Mouse (Mus musculus) kidney, adult 18-20 months (tissue): ENCODE data around the gene Dand5.

ENCODE experiments used
- DNase-seq: peaks from one replicate; pipeline ENCODE4 v3.0.0; 2021

The Dand5 gene

DNA sequence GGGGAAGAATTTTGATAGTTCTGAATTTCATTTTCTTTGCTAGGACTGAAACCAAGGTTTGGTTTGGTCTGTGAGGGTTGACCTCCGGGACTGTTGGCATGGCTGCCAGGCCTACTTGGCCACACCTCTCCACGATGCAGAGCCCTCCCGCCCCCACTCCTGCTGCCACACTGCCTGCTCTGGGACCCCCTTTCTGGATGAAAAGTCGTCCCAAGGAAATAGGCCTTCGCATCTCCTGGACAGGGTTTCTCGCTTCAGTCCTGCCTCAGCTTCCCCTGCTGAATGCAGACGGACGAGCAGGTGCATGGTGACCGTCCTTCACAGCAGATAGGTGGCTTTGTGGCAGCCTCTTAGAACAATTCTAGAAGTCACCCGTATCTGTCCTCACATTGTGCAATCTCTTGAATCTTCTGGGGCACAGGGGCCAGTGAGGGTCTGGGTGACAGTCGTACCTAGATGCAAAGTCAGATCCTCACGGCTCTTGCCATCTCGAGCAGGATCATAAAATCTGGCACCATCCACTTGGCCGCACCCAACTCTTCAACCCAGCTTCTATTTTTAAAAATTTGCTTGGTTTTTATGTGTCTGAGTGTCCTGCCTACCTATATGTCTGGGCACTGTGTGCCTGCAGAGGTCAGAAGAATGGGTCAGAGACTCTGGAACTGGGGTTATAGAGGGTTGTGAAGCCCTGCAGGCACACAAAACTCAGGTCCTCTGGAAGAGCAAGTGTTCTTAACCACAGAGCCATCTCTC, 54.1 kb downstream of the Dand5 start:
- no peak for DNase-seq

DNA sequence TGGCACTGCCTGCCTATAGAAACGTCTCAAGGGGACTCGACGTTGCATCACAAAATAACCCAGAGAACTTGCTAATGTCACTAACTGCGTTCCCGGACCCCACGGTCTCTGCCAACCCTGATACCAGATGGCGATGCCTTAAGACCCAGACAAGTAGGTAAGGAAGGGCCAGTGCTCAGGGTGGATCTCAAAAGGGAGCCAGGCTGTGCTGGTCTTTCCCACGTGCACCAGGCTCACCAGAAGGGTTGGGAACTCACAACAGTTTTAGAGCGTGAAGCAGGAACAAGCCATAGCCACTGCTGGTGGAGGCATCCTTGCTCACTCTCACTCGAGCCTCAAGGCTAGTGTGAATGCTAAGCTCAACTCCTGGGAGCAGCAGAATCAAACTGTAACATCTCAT, 55.4 kb downstream of the Dand5 start:
- no peak for DNase-seq

DNA sequence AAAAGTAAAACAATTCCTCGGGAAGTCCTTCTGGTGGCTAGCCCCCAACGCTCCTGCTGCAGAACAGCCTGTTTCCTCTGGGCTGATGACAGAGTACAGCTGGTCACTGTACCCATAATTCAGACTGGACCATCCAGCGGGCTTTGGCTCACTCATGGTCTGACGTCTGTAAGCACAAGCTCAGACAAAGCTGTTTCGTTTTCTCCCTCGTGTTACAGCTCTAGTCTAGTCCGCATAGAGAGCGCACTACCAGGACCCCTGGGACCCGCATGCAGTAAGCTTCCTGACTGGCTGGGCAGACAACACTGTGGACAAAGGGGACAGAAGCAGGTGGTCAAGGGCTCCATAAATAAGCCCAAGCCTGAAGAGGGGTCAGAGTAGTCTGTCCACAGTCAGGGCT, 56.2 kb downstream of the Dand5 start:
- DNase-seq = no peak

DNA sequence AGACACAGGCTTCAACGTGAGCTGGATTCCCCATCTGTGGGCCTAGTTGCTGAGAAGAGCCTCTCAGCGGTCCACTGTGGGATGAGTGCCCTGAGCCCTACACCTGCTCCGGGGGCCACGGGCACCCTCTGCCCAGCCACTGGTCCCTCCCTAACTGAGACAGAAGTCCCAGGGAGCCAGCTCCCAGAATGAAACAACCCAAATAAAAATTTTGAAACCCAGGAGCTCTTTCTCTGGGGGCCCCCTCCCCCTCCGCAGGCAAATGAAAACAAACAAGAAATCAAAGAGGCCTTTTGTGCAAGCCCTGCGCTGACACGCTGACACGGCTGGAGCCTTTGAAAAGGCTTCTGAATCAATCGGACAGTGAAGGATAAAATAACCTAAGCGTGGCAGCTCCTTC, 57.0 kb downstream of the Dand5 start:
- DNase-seq = no peak
